Mouse (Mus musculus): ENCODE measurements around the gene Ank3. TPM values are rescaled to one million over a fixed set of nuclear protein-coding genes. Genes with fewer than 3 reads are reported as not detected.

Ank3 gene
- polyA plus RNA-seq, 1 experiment from 2014 or later, result 48.9 TPM

DNA sequence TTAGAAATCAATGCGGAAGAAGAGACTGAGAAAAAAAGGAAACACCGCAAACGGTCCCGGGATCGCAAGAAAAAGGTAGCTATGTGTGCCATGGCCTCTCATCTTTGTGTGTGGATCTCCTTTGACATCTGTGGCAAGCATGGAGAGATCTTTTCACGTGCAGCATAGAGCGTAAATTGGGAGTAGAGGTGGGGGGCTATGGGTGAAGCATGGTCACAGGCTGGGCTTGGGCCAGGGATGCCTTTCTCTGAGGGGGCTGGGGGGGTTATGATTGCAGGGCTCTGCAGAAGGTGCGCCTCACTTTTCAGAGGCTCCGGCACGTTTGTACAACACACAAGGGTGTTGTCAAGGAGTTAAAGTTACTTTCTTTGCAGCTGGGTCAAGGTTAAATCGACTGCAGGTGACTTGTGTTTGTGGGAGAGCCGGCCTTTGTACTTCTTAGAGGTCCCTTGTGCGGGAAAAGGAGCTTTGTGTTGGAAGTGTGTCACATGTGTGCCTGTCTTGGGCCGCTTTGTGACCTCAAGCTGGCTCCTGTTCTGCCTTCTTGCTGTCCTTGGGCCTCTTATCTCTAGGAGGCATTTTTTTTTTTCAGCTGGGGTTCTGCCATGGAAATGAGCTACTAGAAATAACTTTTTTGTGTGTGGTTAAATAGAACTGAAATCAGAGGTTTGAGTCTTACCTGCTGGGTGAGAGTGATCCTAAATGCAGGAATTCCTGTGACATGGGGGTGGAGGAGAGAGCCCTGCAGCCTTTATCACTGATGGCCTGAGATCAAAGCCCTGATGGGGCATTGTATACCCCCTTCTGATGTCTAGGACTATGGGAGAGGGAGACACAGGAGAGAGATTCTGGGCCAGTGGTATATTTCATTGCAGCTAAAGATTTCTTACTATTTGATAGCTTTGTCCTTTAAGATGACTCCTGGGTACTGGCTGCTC, 308.5 kb downstream of the Ank3 start:
- Histone ChIP-seq H3K36me3 (ENCODE audit: control insufficient read depth, insufficient read depth, low read length) (no peaks in the 10 kb centered on the region), H3K4me3 (ENCODE audit: low read depth, low read length) (no peak overlapping the region)
- no peak for ATAC-seq (replicated peaks; ENCODE audit: insufficient number of reproducible peaks, low FRiP score, low TSS enrichment)

DNA sequence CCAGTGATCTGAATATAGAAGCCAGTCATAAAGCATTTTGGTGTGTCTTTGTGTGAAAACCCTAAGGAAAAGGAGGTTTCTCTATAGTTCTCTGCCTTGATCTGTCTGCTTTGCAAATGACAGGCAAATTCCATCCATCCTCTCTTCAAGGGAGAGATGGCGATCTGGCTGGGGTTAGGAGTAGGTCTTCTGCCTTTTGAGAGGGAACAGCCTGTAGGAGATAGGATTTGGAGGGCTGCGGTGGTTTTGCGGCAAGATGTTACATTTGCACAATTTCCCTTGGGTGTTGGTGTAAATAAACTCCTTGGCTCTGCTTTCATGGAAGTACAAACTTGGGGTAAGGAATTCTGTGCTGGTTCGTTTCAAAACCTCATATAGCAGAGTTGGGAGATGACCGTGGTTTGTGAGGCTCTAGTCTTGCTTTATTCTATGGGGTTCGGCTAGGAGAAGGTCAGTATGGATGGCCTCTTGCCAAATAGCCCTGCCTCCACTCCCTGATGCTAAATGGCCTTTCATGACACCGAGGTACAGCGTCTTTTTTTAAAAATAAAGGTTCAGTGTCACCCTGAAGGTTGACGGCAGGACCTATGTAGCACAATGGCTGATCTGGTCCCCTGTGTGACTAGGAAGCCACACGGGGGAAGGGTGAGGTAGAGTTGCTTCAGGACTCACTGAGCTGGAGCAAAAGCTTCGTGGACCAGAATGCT, 309.4 kb downstream of the Ank3 start:
- no peak overlapping the region for H3K4me3 ChIP-seq (ENCODE audit: low read depth, low read length)
- no peak overlapping the region for H3K27ac ChIP-seq (ENCODE audit: low read depth, low read length)
- ATAC-seq (replicated peaks; ENCODE audit: insufficient number of reproducible peaks, low FRiP score, low TSS enrichment), result no peak
- no peaks in the 10 kb centered on the region for H3K9me3 ChIP-seq (replicated peaks; ENCODE audit: control insufficient read depth, low read length)
- WGBS (ENCODE audit: insufficient replicate concordance), result 80% methylated on average over 11 of the region's 11 CpGs
- no peak overlapping the region for H3K9ac ChIP-seq (ENCODE audit: low read depth, low read length)
- H3K36me3 ChIP-seq (ENCODE audit: control insufficient read depth, insufficient read depth, low read length), result no peaks in the 10 kb centered on the region
- no peak overlapping the region for H3K4me2 ChIP-seq
- H3K4me1 ChIP-seq (ENCODE audit: control insufficient read depth, insufficient read depth, low read length), result peaks cover 19% of the 10 kb centered on the region
- no peaks in the 10 kb centered on the region for H3K27me3 ChIP-seq (ENCODE audit: control insufficient read depth, insufficient read depth, low read length)

More for the DNA sequence above, 308.5 kb downstream of the Ank3 start:
- Histone ChIP-seq H3K27ac (ENCODE audit: low read depth, low read length) (no peak overlapping the region), H3K4me2 (peak overlapping the region; percentile 53), H3K27me3 (ENCODE audit: control insufficient read depth, insufficient read depth, low read length) (no peaks in the 10 kb centered on the region), H3K9me3 (replicated peaks; ENCODE audit: control insufficient read depth, low read length) (no peaks in the 10 kb centered on the region), H3K4me1 (ENCODE audit: control insufficient read depth, insufficient read depth, low read length) (peaks cover 19% of the 10 kb centered on the region), H3K9ac (ENCODE audit: low read depth, low read length) (0 out of 2 replicates have a peak overlapping the region, but pooled peaks have one; percentile 16)
- WGBS (ENCODE audit: insufficient replicate concordance), result 39% methylated on average over 14 of the region's 14 CpGs

DNA sequence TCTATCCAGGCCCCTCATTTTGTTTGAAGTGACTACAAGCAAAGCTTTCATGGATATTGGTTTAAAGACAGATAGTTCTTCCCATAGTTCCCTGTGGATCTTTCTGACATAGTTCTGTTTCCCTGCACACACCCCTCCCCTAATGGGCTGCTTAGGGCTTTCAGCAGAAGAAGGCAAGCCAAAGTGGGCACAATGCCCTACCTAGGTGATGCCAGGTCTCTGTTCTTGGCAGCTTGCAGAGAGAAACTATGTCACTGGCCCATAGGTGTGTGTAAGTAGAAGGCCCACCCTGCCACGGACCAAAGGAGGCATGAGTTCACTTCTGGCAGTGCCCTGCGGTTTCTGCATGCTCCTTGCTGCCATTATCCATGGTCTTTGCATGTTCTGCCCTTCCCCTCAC, 311.1 kb downstream of the Ank3 start:
- H3K9ac ChIP-seq (ENCODE audit: low read depth, low read length), result no peak overlapping the region
- no peak overlapping the region for H3K27ac ChIP-seq (ENCODE audit: low read depth, low read length)
- H3K4me3 ChIP-seq (ENCODE audit: low read depth, low read length), result no peak overlapping the region
- no peaks in the 10 kb centered on the region for H3K9me3 ChIP-seq (replicated peaks; ENCODE audit: control insufficient read depth, low read length)
- H3K36me3 ChIP-seq (ENCODE audit: control insufficient read depth, insufficient read depth, low read length), result no peaks in the 10 kb centered on the region
- peaks cover 19% of the 10 kb centered on the region for H3K4me1 ChIP-seq (ENCODE audit: control insufficient read depth, insufficient read depth, low read length)
- H3K27me3 ChIP-seq (ENCODE audit: control insufficient read depth, insufficient read depth, low read length), result no peaks in the 10 kb centered on the region
- 83% methylated on average over 2 of the region's 2 CpGs for WGBS (ENCODE audit: insufficient replicate concordance)
- H3K4me2 ChIP-seq, result no peak overlapping the region
- no peak for ATAC-seq (replicated peaks; ENCODE audit: insufficient number of reproducible peaks, low FRiP score, low TSS enrichment)

DNA sequence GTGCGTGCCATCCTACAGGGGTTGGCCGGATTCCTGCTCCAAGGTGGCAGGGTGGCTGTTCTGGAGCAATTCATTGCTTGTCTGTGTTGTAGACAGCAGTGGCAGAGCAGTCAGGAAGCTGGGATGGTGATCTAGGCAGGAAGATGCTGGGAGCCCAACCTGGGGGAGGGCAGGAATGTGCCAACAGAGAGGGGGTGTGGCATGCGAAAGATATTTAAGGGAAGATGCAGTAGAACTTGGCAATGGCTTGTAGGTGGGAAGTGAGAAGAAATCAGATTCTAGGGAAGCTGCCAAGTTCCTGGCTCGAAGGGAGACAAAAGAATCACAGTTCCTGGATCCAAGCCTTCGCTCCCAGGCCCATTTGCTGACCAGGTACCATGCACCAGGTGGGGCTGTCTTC, 312.2 kb downstream of the Ank3 start:
- Histone ChIP-seq H3K4me1 (ENCODE audit: control insufficient read depth, insufficient read depth, low read length) (peaks cover 17% of the 10 kb centered on the region), H3K9ac (ENCODE audit: low read depth, low read length) (no peak overlapping the region), H3K9me3 (replicated peaks; ENCODE audit: control insufficient read depth, low read length) (no peaks in the 10 kb centered on the region), H3K36me3 (ENCODE audit: control insufficient read depth, insufficient read depth, low read length) (no peaks in the 10 kb centered on the region), H3K27ac (ENCODE audit: low read depth, low read length) (no peak overlapping the region), H3K4me3 (ENCODE audit: low read depth, low read length) (no peak overlapping the region), H3K27me3 (ENCODE audit: control insufficient read depth, insufficient read depth, low read length) (no peaks in the 10 kb centered on the region), H3K4me2 (no peak overlapping the region)
- ATAC-seq (replicated peaks; ENCODE audit: insufficient number of reproducible peaks, low FRiP score, low TSS enrichment), result no peak
- WGBS (ENCODE audit: insufficient replicate concordance), result 80% methylated on average over 5 of the region's 5 CpGs

DNA sequence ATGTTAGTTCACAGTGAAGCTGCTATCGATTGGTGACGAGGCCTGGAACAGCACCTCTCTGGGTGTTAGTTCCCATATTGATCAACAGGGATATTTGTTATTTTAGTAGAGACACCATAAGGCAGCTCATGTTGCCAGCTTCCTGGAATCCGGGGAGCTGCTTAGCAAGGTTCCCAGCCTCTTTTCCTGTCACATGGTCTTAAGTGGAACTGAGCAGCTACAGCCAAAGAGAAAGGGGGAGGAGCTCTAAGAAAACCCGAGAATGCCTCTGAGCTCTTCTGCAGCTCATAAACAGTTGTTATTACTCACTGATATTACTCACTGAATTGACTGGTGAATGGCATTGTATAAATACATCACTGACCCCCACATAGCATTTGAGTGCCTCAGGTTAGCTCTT, 318.3 kb downstream of the Ank3 start:
- H3K4me3 ChIP-seq (ENCODE audit: low read depth, low read length), result no peak overlapping the region
- H3K9ac ChIP-seq (ENCODE audit: low read depth, low read length), result no peak overlapping the region
- no peaks in the 10 kb centered on the region for H3K27me3 ChIP-seq (ENCODE audit: control insufficient read depth, insufficient read depth, low read length)
- no peak overlapping the region for H3K4me2 ChIP-seq
- no peak overlapping the region for H3K27ac ChIP-seq (ENCODE audit: low read depth, low read length)
- WGBS (ENCODE audit: insufficient replicate concordance), result 68% methylated on average over 4 of the region's 4 CpGs
- no peaks in the 10 kb centered on the region for H3K36me3 ChIP-seq (ENCODE audit: control insufficient read depth, insufficient read depth, low read length)
- H3K9me3 ChIP-seq (replicated peaks; ENCODE audit: control insufficient read depth, low read length), result no peaks in the 10 kb centered on the region
- H3K4me1 ChIP-seq (ENCODE audit: control insufficient read depth, insufficient read depth, low read length), result peaks cover 8% of the 10 kb centered on the region; the same call in 1 of the 2 replicates
- no peak for ATAC-seq (replicated peaks; ENCODE audit: insufficient number of reproducible peaks, low FRiP score, low TSS enrichment)

DNA sequence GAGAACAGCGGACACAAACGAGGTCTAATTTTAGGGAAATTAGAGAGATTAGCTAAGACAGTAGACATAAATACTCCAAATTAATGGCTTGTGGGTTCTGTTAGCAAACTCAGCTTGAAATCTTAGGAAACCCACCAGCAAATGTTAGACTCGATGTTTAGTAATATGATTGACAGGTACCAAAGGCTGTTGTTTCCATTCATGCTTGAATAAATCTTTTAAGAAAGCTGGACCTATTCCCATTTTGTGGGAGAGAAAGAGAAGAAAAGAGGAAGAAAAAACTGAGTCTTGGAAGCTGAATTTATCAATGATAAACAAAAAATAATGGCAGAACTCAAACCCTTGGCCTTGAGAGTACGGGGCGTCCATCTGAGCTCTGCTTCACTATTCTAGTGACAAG, 320.8 kb downstream of the Ank3 start:
- Histone ChIP-seq H3K9ac (ENCODE audit: low read depth, low read length) (no peak overlapping the region), H3K27me3 (ENCODE audit: control insufficient read depth, insufficient read depth, low read length) (no peaks in the 10 kb centered on the region), H3K4me2 (no peak overlapping the region), H3K27ac (ENCODE audit: low read depth, low read length) (no peak overlapping the region), H3K9me3 (replicated peaks; ENCODE audit: control insufficient read depth, low read length) (no peaks in the 10 kb centered on the region), H3K36me3 (ENCODE audit: control insufficient read depth, insufficient read depth, low read length) (no peaks in the 10 kb centered on the region), H3K4me3 (ENCODE audit: low read depth, low read length) (no peak overlapping the region), H3K4me1 (ENCODE audit: control insufficient read depth, insufficient read depth, low read length) (peaks cover 8% of the 10 kb centered on the region; the same call in 1 of the 2 replicates)
- WGBS (ENCODE audit: insufficient replicate concordance), result 88% methylated on average over 5 of the region's 5 CpGs
- ATAC-seq (replicated peaks; ENCODE audit: insufficient number of reproducible peaks, low FRiP score, low TSS enrichment), result no peak

DNA sequence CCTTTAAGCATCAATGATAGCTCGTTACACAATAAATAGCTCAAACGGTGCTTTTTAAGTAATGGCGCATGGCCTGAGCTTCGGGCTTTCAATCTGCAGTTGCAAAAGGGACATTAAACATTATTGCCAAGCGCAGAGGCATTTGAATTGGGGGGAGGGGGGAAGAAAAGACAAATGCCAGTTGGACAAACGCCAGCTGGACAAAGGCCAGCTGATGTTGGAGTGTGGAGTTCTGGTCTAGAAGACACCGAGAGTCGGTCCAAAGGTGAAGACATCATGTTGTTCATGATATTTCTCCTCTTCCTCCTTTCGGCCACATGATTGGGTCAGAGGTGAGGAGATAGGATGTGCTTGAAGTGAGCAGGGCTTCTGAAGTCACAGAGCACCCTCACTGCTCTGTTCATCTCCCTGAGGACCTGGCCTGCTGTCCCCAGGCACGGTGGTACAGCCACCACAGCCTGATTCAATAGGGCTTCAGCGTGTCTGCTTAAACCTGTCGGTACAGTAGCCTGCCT, 321.4 kb downstream of the Ank3 start:
- H3K4me1 ChIP-seq (ENCODE audit: control insufficient read depth, insufficient read depth, low read length), result peaks cover 8% of the 10 kb centered on the region; the same call in 1 of the 2 replicates
- H3K36me3 ChIP-seq (ENCODE audit: control insufficient read depth, insufficient read depth, low read length), result no peaks in the 10 kb centered on the region
- no peaks in the 10 kb centered on the region for H3K27me3 ChIP-seq (ENCODE audit: control insufficient read depth, insufficient read depth, low read length)
- no peak for ATAC-seq (replicated peaks; ENCODE audit: insufficient number of reproducible peaks, low FRiP score, low TSS enrichment)
- WGBS (ENCODE audit: insufficient replicate concordance), result 64% methylated on average over 12 of the region's 12 CpGs
- no peak overlapping the region for H3K9ac ChIP-seq (ENCODE audit: low read depth, low read length)
- H3K27ac ChIP-seq (ENCODE audit: low read depth, low read length), result no peak overlapping the region
- H3K4me3 ChIP-seq (ENCODE audit: low read depth, low read length), result no peak overlapping the region
- no peaks in the 10 kb centered on the region for H3K9me3 ChIP-seq (replicated peaks; ENCODE audit: control insufficient read depth, low read length)
- no peak overlapping the region for H3K4me2 ChIP-seq

DNA sequence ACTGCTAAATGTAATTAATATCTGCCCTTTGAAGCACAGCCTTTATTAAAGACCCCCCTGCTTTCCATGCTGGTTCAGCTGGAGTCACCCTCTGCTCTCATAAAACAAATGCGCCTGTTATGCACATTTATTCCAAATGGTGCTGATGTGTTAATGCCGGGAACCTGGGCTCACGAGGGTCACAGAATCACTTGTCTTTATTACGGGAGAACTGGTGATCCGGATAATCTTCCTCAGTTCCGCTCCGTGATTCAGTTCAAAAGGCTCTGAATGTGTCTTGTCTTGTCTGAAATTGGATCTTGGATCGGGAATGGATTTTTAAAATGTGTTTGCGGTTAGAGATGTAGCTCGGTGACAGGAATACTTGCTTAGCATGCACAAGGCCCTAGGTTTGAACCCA, 321.9 kb downstream of the Ank3 start:
- 84% methylated on average over 10 of the region's 10 CpGs for WGBS (ENCODE audit: insufficient replicate concordance)
- Histone ChIP-seq H3K36me3 (ENCODE audit: control insufficient read depth, insufficient read depth, low read length) (no peaks in the 10 kb centered on the region), H3K4me1 (ENCODE audit: control insufficient read depth, insufficient read depth, low read length) (peaks cover 8% of the 10 kb centered on the region; the same call in 1 of the 2 replicates), H3K27ac (ENCODE audit: low read depth, low read length) (no peak overlapping the region), H3K4me2 (no peak overlapping the region), H3K9me3 (replicated peaks; ENCODE audit: control insufficient read depth, low read length) (no peaks in the 10 kb centered on the region), H3K27me3 (ENCODE audit: control insufficient read depth, insufficient read depth, low read length) (no peaks in the 10 kb centered on the region), H3K9ac (ENCODE audit: low read depth, low read length) (no peak overlapping the region), H3K4me3 (ENCODE audit: low read depth, low read length) (no peak overlapping the region)
- no peak for ATAC-seq (replicated peaks; ENCODE audit: insufficient number of reproducible peaks, low FRiP score, low TSS enrichment)
